Mouse (Mus musculus): ENCODE results near the gene Myo18a.
A peak's percentile ranks its signal among the peaks of the same experiment; 100 is the strongest.

Gene Myo18a

DNA sequence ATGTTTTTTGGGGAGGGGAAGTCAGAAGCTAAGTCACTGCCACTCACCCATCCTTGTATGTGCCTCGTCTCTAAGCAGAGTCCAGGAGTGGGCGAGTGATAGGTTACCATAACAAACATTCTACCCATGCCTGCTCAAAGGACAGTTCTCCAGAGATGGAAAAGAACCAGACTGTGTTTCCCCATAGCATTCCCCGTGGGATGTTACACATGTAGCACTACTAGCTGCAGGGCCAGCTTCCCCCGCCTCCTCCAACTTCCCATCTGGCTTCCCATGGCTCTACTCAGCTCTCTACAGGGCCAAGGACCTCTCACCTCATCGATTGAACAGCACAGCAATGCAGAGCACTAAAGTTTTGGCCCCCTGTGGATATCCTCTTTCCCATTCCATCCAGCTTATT is 32.2 kb downstream of the Myo18a start:
- no peak for DNase-seq (ENCODE audit: low read depth)

DNA sequence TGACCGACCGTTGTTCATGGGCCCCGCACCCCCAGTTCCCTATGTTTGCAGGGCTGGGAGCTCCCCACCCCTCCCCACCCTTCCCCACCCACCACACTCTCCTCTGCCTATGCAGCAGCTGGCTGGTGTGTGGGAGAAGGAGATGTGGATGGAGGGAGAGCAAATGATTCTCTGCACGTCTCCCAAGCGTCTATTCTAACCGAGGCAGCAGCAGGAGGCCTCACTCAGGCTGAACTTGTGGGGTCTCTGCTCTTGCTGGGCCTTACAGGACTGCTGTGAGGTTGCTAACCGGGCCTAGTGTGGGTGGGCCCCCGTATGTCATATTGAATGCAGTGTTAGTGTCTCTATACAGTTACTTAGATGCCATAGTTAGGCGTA is 37.4 kb downstream of the Myo18a start:
- DNase-seq (ENCODE audit: low read depth): no peak

DNA sequence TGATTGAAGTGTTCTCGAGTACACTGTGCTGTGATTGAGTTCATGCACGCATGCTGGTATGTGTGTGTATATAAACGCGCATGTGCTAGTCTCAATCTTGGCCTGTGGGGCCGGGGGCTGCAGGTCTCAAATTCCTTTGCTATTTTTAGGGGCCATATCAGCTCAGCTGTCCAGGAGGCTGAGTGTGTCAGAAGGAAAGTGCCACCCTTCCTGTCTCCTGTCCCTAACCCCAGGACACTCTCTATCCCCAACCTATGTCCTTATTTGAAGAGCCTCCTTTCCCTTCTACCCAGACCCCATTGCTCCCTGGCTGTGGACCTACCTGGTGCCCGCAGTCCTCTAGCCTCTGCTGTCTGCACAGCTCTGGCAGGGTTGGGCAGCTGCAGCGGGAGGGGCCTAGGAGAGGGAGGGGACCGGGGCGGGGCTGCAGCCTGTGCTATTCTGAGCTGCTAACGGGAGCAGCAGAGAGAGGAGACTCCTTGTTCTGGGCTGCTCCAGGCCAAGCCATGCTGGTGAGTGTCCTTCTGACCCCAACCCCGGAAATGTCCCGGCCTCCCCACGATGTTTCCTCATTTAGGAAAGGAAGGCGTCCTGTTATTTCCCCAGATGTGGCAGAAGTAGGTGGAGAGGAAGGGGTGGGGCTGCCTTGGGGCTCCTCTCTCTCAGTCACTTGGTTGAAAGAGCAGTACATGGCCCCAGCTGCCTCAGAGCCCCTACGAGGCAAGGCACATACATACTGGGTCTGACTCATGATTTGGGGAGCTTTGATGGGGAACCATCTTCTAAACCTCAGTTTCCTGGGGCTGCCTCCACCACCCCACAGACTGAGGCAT is 38.0 kb downstream of the Myo18a start:
- DNase-seq (ENCODE audit: low read depth): peak; percentile 86

- peak; percentile 81 for DNase-seq (ENCODE audit: low read depth)
Measured at GRCm38 (mm10) chr11:77802341-77802865, 39.4 kb downstream of the Myo18a start.

DNA sequence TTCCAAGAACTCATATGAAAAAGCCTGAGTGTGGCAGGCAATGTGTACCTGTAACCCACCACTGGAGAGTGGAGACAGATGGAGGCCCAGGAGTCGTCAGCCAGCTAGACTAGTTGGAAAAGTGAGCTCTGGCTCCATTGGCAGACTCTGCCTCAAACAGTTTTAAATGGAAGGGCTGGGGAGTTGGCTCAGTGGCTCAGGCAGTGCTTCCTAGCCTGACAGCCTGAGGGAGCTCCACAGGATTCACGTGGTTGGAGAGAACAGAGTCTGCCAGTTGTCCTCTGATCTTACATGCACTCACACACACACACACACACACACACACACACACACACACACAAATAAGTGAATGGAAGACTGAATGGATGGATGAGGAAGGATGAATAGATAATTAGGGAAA is 43.2 kb downstream of the Myo18a start:
- no peak for DNase-seq (ENCODE audit: low read depth)

DNA sequence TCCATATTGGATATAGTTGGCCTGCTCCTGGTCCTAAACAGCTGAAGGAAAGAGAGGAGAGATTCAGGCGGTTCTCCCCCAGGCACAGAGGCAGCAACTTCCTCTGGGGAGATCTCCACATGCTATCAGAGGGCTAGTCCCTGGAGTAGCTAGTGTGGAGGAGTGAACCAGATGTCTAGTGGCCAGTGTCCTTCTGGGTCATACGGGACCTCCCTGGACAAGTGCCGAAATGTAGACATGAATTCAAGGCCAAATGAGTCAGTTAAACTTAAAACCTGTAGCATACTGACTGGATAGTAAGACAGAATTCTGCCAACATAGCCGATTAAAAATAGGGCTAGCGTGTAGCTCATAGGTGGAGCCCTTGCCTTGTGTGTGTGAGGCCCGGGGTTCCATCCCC is 43.8 kb downstream of the Myo18a start:
- no peak for DNase-seq (ENCODE audit: low read depth)

DNA sequence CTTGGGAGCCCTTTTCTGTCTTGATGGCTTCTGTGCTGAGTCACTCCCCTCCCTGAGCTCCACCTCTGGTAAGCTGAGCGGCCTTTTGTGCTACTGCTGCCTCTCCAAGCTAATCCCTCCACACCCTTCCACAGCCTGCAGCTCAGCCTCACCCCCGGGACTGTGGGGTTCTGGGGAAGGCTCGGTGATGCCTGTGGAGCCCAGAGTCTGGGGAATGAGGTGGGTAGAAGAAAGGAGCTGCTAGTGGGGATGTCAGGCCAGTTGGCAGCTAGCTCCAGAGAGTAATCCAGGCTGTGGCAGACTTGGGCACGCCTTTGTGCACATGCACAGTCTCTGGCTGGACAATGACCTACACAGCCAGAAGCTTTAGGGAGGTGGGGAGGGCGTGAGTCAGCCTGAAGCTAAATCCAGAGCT is 45.0 kb downstream of the Myo18a start:
- no peak for DNase-seq (ENCODE audit: low read depth)

- DNase-seq (ENCODE audit: low read depth): no peak
Measured at GRCm38 (mm10) chr11:77809215-77809614, 46.2 kb downstream of the Myo18a start.

GRCm38 (mm10) chr11:77810018-77810417 is 47.0 kb downstream of the Myo18a start:
- no peak for DNase-seq (ENCODE audit: low read depth)

DNA sequence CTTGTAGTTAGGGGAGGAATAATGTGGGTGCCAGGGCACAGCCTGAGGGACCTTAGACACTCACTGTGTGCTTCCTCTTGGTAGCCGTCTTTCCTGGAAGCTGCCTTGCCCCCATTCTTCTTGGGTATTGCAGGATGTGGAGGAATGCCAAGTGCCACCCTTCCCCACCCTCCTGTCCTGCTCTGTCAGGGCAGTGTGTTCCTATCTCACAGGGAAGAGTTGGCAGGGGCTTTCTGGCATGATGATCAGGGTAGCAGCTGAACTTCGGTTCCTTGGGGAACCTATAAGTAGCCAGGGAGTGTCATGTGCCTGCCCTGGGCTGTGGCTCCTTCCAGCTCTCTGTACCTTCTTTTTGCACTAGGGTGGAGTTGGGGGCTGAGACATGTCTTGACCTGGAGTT is 50.9 kb downstream of the Myo18a start:
- no peak for DNase-seq (ENCODE audit: low read depth)

- DNase-seq (ENCODE audit: low read depth): peak; percentile 91
Measured at GRCm38 (mm10) chr11:77816003-77816402, 53.0 kb downstream of the Myo18a start.

DNA sequence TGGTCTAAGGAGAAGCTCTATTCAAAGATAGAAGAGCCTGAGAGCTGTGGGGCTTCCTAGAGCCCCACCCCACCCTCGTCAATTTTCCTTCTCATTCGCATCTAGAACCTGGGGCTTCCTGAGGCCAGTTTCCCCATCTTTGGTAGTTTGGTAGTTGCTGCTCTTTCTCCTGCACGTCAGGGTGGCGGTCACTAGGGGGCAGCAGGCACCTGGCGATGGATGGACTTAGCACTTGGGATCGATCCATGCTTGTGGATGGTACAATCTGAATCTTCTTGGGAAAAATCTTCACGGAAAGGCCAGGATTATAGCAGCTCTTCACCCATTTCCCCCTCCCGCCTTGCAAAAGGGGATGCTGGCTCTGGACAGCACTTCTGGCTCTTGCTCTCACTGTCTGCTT is 58.6 kb downstream of the Myo18a start:
- peak; percentile 67 for DNase-seq (ENCODE audit: low read depth)

- peak; percentile 84 for DNase-seq (ENCODE audit: low read depth)
Measured at GRCm38 (mm10) chr11:77822781-77823180, 59.7 kb downstream of the Myo18a start.

GRCm38 (mm10) chr11:77825853-77826252 is 62.8 kb downstream of the Myo18a start:
- DNase-seq (ENCODE audit: low read depth): peak; percentile 70

DNA sequence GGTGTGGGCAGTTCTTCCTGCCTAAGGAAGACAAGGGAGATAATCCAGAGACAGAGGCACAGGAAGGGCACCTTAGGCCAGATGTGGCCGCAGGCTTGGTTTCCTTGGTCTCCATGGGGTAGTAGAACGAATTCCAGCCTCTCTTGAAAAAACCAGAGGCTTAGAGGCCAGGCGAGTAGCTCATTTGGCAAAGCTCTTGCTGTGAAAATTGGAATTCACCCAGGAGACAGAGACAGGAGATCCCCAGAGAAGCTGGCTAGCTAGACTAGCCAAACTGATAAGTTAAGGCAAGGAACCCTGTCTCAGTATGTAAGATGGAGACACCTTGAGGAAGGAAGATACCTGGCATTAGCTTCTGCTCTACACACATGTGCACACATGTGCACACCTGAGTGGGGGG is 63.3 kb downstream of the Myo18a start:
- DNase-seq (ENCODE audit: low read depth): peak; percentile 22

- DNase-seq (ENCODE audit: low read depth): peak; percentile 87
Measured at GRCm38 (mm10) chr11:77827241-77827995, 64.4 kb downstream of the Myo18a start.

DNA sequence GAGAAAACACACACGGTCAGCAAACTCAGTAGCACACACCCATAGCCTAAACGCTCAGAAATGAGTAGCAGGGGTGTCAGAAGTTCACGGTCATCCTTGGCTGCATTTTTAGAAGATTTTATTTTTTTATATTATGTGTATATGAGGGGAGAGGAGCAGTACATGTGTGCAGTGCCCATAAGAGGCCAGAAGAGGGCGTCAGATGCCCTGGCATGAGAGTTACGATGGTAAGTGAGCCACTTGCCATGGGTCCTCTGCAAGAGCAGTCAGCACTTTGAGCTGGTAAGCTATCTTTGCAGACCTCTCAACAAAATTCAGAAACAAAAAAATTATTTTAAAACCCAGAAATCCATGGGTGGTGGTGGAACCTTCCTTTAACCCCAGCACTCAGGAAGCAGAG is 65.1 kb downstream of the Myo18a start:
- DNase-seq (ENCODE audit: low read depth): peak; percentile 17

- no peak for DNase-seq (ENCODE audit: low read depth)
Measured at GRCm38 (mm10) chr11:77829043-77829841, 66.2 kb downstream of the Myo18a start.

DNA sequence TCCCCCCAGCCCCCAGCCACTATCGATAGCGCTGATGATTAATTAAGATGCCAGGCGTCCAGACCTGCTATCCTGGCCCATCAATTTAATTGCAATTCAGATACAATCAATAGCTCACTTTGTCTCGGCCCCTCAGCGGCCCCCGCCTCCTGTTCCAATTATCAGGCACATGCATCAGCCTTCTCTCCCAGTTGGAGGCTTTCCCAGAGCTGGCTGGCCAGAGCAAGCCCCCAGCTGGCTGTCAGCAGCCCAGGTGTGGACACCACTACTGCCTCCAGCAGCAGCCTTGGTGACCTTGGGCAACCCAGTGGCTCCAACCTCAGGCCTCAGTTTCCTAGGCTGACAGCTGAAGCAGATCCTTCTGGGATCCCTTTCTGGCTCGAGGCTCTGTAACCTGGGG is 67.8 kb downstream of the Myo18a start:
- DNase-seq (ENCODE audit: low read depth): no peak

DNA sequence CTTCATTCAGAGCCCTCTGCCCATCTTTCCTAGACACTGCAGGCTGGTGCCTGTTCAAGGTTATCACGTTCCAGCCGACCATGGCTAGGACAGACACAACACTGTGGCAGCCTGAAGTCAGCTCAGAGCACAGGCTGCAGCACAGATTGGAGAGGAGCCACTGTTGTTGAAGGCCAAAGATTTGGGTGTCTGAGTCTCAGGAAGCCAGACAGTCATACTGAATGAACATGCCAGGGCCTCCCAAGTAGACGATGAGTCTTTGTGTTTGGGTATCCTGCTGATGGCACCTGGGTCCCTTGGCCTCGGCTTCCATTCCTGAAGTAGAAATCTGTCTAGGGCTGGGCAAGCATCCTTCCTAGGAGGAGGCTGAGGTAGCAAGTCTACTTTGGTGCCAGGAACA is 69.5 kb downstream of the Myo18a start:
- no peak for DNase-seq (ENCODE audit: low read depth)

- peak; percentile 22 for DNase-seq (ENCODE audit: low read depth)
Measured at GRCm38 (mm10) chr11:77835109-77835508, 72.1 kb downstream of the Myo18a start.

- DNase-seq (ENCODE audit: low read depth): no peak
Measured at GRCm38 (mm10) chr11:77836290-77836689, 73.2 kb downstream of the Myo18a start.

Data from induced T-regulatory cell, adult 2 months (primary cell).